Mouse (Mus musculus) heart, embryonic 12.5 days (tissue): ENCODE measurements around the gene Tead4. TPM values are rescaled to one million over a fixed set of nuclear protein-coding genes. Genes with fewer than 3 reads are reported as not detected.
A peak's percentile ranks its signal among the peaks of the same experiment; 100 is the strongest.

Experiments
- ATAC-seq: fragments of 200-750 bp; cut with Nextera tagmentation; 2 replicates; pipeline ENCODE4 v1.8.0; 2017; ENCODE audit warnings: moderate TSS enrichment, moderate library complexity; ENCODE audit not compliant: insufficient number of reproducible peaks, low FRiP score
- H3K27ac ChIP-seq: fragments of 300-500 bp; sonication (generic); 2 replicates; pipeline ENCODE4 v1.5.1; 2016; ENCODE audit warnings: mild to moderate bottlenecking, moderate library complexity; ENCODE audit not compliant: poor library complexity, severe bottlenecking
- H3K27me3 ChIP-seq: fragments of 300-500 bp; sonication (generic); replicated peaks from 2 replicates; pipeline ENCODE4 v1.6.1; 2016; ENCODE audit warnings: mild to moderate bottlenecking, moderate library complexity
- H3K36me3 ChIP-seq: fragments of 300-500 bp; sonication (generic); 2 replicates; pipeline ENCODE4 v1.6.1; 2016; ENCODE audit warnings: mild to moderate bottlenecking, moderate library complexity
- H3K4me1 ChIP-seq: fragments of 300-500 bp; sonication (generic); replicated peaks from 2 replicates; pipeline ENCODE4 v1.6.1; 2016; ENCODE audit warnings: mild to moderate bottlenecking
- H3K4me2 ChIP-seq: fragments of 300-500 bp; sonication (generic); 2 replicates; pipeline ENCODE4 v1.6.1; 2016; ENCODE audit warnings: mild to moderate bottlenecking, moderate library complexity
- H3K4me3 ChIP-seq: fragments of 300-500 bp; sonication (generic); 2 replicates; pipeline ENCODE4 v1.5.1; 2016; ENCODE audit warnings: mild to moderate bottlenecking
- H3K9ac ChIP-seq: fragments of 300-500 bp; sonication (generic); 2 replicates; pipeline ENCODE4 v1.6.1; 2016; ENCODE audit warnings: mild to moderate bottlenecking, moderate library complexity
- H3K9me3 ChIP-seq: fragments of 300-500 bp; sonication (generic); replicated peaks from 2 replicates; pipeline ENCODE4 v1.6.1; 2016; ENCODE audit warnings: mild to moderate bottlenecking, moderate library complexity
- WGBS: fragments of 180-500 bp; shearing (Covaris S2); methylation state at CpG from one replicate; pipeline ENCODE4 v1.1.7; 2016; 5-methylcytosine and 5-hydroxymethylcytosine counted together
- polyA plus RNA-seq: library from polyadenylated mRNA; unstranded; fragments of >200 nt; fragmentation: Nextera tagmentation; extraction: Ambion mirVana; gene quantifications from 2 replicates; pipeline ENCODE4 v1.2.1, GENCODE M21; 2016

Gene Tead4
- polyA plus RNA-seq = 3.3 and 4.0 TPM in 2 replicates

GRCm38 (mm10) chr6:128300134-128301001, at the start of gene Tead4:
Gene Tead4, minus strand, starts transcription at chr6:128300823.
- under 1% methylated on average over 70 of the region's 81 CpGs for WGBS
- H3K36me3 ChIP-seq = no peaks in the 10 kb centered on the region
- H3K27ac ChIP-seq = peak within 1 kb of the TSS; percentile 70
- H3K27me3 ChIP-seq = 0 out of 2 replicates have a peak, but pooled peaks cover 22% of the 10 kb centered on the region
- peak; percentile 81 for ATAC-seq
- peak within 1 kb of the TSS; percentile 82 for H3K9ac ChIP-seq
- peaks cover 43% of the 10 kb centered on the region for H3K4me1 ChIP-seq
- peak within 1 kb of the TSS; percentile 80 for H3K4me3 ChIP-seq
- no peaks in the 10 kb centered on the region for H3K9me3 ChIP-seq
- H3K4me2 ChIP-seq = peak within 1 kb of the TSS; percentile 97

- peaks cover 11% of the 10 kb centered on the region for H3K36me3 ChIP-seq
- peaks cover 5% of the 10 kb centered on the region for H3K4me1 ChIP-seq
- WGBS = 56% methylated on average over 7 of the region's 7 CpGs
- H3K9me3 ChIP-seq = no peaks in the 10 kb centered on the region
- H3K27me3 ChIP-seq = no peaks in the 10 kb centered on the region
- no peak overlapping the region for H3K4me2 ChIP-seq
- H3K27ac ChIP-seq = peak overlapping the region; percentile 44; the same call in 1 of the 2 replicates
- no peak overlapping the region for H3K4me3 ChIP-seq
- no peak overlapping the region for H3K9ac ChIP-seq
- no peak for ATAC-seq
Measured at GRCm38 (mm10) chr6:128349711-128350110, 49.1 kb upstream of the Tead4 start.

- peaks cover 26% of the 10 kb centered on the region for H3K36me3 ChIP-seq
- no peak overlapping the region for H3K4me3 ChIP-seq
- no peak for ATAC-seq
- no peak overlapping the region for H3K9ac ChIP-seq
- WGBS = 83% methylated on average over 6 of the region's 6 CpGs
- no peaks in the 10 kb centered on the region for H3K9me3 ChIP-seq
- H3K27me3 ChIP-seq = no peaks in the 10 kb centered on the region
- 0 out of 2 replicates have a peak, but pooled peaks cover 4% of the 10 kb centered on the region for H3K4me1 ChIP-seq
- no peak overlapping the region for H3K4me2 ChIP-seq
- H3K27ac ChIP-seq = no peak overlapping the region
Measured at GRCm38 (mm10) chr6:128346782-128347181, 46.2 kb upstream of the Tead4 start.

GRCm38 (mm10) chr6:128345623-128346022, 45.0 kb upstream of the Tead4 start:
- no peaks in the 10 kb centered on the region for H3K9me3 ChIP-seq
- H3K4me2 ChIP-seq = no peak overlapping the region
- ATAC-seq = no peak
- no peaks in the 10 kb centered on the region for H3K27me3 ChIP-seq
- peaks cover 20% of the 10 kb centered on the region; the same call in 1 of the 2 replicates for H3K36me3 ChIP-seq
- peaks cover 4% of the 10 kb centered on the region; the same call in 1 of the 2 replicates for H3K4me1 ChIP-seq
- 81% methylated on average over 10 of the region's 10 CpGs for WGBS
- H3K9ac ChIP-seq = no peak overlapping the region
- no peak overlapping the region for H3K27ac ChIP-seq
- no peak overlapping the region for H3K4me3 ChIP-seq

GRCm38 (mm10) chr6:128341956-128342723, 41.5 kb upstream of the Tead4 start:
- H3K27me3 ChIP-seq = no peaks in the 10 kb centered on the region
- peaks cover 19% of the 10 kb centered on the region for H3K4me1 ChIP-seq
- no peak overlapping the region for H3K27ac ChIP-seq
- H3K36me3 ChIP-seq = peaks cover 15% of the 10 kb centered on the region
- H3K4me3 ChIP-seq = no peak overlapping the region
- 90% methylated on average over 11 of the region's 11 CpGs for WGBS
- H3K9me3 ChIP-seq = no peaks in the 10 kb centered on the region
- ATAC-seq = no peak
- no peak overlapping the region for H3K9ac ChIP-seq
- no peak overlapping the region for H3K4me2 ChIP-seq

- H3K9ac ChIP-seq = no peak overlapping the region
- no peaks in the 10 kb centered on the region for H3K27me3 ChIP-seq
- 38% methylated on average over 5 of the region's 5 CpGs for WGBS
- H3K4me1 ChIP-seq = peaks cover 28% of the 10 kb centered on the region
- ATAC-seq = no peak
- no peak overlapping the region for H3K4me3 ChIP-seq
- no peaks in the 10 kb centered on the region for H3K9me3 ChIP-seq
- no peak overlapping the region for H3K4me2 ChIP-seq
- peaks cover 17% of the 10 kb centered on the region for H3K36me3 ChIP-seq
- H3K27ac ChIP-seq = no peak overlapping the region; the same call in 1 of the 2 replicates
Measured at GRCm38 (mm10) chr6:128338876-128339275, 38.3 kb upstream of the Tead4 start.

GRCm38 (mm10) chr6:128337467-128337866, 36.8 kb upstream of the Tead4 start:
- Histone ChIP-seq H3K9me3 (no peaks in the 10 kb centered on the region), H3K4me3 (no peak overlapping the region), H3K27ac (no peak overlapping the region), H3K4me2 (no peak overlapping the region), H3K36me3 (peaks cover 18% of the 10 kb centered on the region), H3K9ac (no peak overlapping the region), H3K27me3 (no peaks in the 10 kb centered on the region), H3K4me1 (peaks cover 24% of the 10 kb centered on the region)
- ATAC-seq = no peak
- WGBS = 77% methylated on average over 7 of the region's 7 CpGs

- Histone ChIP-seq H3K36me3 (peaks cover 33% of the 10 kb centered on the region), H3K9me3 (no peaks in the 10 kb centered on the region), H3K4me1 (peaks cover 20% of the 10 kb centered on the region), H3K4me2 (peak overlapping the region; percentile 41), H3K9ac (no peak overlapping the region), H3K27me3 (no peaks in the 10 kb centered on the region), H3K27ac (no peak overlapping the region), H3K4me3 (no peak overlapping the region)
- WGBS = 18% methylated on average over 12 of the region's 12 CpGs
- ATAC-seq = peak; percentile 63
Measured at GRCm38 (mm10) chr6:128334397-128335124, 33.9 kb upstream of the Tead4 start.

GRCm38 (mm10) chr6:128318317-128318716, 17.7 kb upstream of the Tead4 start:
- Histone ChIP-seq H3K27ac (no peak overlapping the region), H3K4me2 (no peak overlapping the region), H3K4me1 (no peaks in the 10 kb centered on the region), H3K4me3 (no peak overlapping the region), H3K9me3 (0 out of 2 replicates have a peak, but pooled peaks cover 5% of the 10 kb centered on the region), H3K9ac (no peak overlapping the region), H3K36me3 (peaks cover 27% of the 10 kb centered on the region), H3K27me3 (no peaks in the 10 kb centered on the region)
- WGBS = 10% methylated on average over 4 of the region's 4 CpGs
- no peak for ATAC-seq

GRCm38 (mm10) chr6:128315597-128315996, 15.0 kb upstream of the Tead4 start:
- ATAC-seq = no peak
- no peaks in the 10 kb centered on the region for H3K9me3 ChIP-seq
- H3K4me2 ChIP-seq = no peak overlapping the region
- no peaks in the 10 kb centered on the region for H3K4me1 ChIP-seq
- H3K36me3 ChIP-seq = peaks cover under 1% of the 10 kb centered on the region; the same call in 1 of the 2 replicates
- no peaks in the 10 kb centered on the region for H3K27me3 ChIP-seq
- H3K27ac ChIP-seq = no peak overlapping the region
- H3K4me3 ChIP-seq = no peak overlapping the region
- WGBS = 77% methylated on average over 8 of the region's 8 CpGs
- H3K9ac ChIP-seq = no peak overlapping the region
